Mouse (Mus musculus): Measurements from ENCODE around the gene Serpinb9c. TPM values are rescaled to one million over a fixed set of nuclear protein-coding genes. Genes with fewer than 3 reads are reported as not detected.
"Not testable (repeated sequence)": the region's sequence is repeated elsewhere in the genome, so short reads cannot be mapped to it uniquely, and the experiment has no call there.

Serpinb9c gene
- 0.74 TPM for polyA plus RNA-seq (2021)

DNA sequence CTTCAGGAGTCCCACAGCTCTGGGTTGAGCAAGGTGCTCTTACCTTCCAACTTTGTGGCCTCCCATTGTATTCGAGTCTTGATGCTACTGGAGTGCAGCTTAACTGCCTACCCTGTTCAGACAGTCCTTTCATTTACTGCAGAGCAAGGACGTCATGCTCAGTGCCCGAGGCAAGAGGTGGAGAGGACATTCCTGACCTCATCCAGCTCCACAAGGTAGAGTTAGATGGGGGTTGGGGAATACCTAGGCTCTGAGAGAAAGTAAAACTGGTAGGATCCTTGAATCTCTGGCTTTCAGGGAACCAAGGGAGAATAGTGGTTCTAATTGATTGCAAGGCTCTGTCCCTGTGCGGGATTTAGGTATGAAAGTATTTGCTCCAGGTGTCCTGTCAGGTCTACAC lies at the start of gene Serpinb9c:
Gene Serpinb9c (minus strand): TSS at position 101 of the 400 bp plus-strand sequence.
- no peak for TF ChIP-seq CTCF (IDR thresholded peaks at IDR 0.05)
- CTCF ChIA-PET: no interaction called here
- no peak for DNase-seq (ENCODE audit: low read depth, low spot score)
- ATAC-seq: no peak
- in situ Hi-C loops (cut with MboI; ENCODE audit: low pct_unique_long_range_greater_than_20kb): loop anchor here (5.0 kb wide), 1 partner anchor 42 kb away; no protein-coding TSS in a partner anchor
- POLR2A ChIA-PET: no interaction called here
- H3K27me3 ChIP-seq: peaks cover 2% of the 10 kb centered on the region

DNA sequence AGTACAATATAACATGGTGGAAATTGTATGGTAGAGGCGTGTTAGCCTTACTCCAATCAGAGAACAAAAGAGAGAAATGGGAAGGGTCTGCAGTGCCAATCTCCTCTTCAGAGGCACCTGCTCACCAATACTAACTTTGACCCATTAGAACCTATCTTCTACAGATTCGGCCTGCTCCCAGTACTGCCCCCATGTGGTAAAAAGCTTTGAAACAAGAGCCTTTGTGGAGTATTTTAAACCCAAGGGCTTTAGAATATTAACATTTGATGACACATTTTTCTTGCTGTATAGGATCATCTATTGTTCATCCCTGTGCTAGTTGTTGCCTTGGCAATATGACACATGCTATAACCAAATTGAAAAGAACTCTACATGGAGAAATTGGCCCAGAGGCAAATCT lies 40.2 kb upstream of the Serpinb9c start:
- POLR2A ChIA-PET: no interaction called here
- CTCF ChIA-PET: no interaction called here
- TF ChIP-seq CTCF (IDR thresholded peaks at IDR 0.05): peak; percentile 23
- DNase-seq (ENCODE audit: low read depth, low spot score) (no peak), ATAC-seq (no peak)
- H3K27me3 ChIP-seq: no peaks in the 10 kb centered on the region
- in situ Hi-C loops (cut with MboI; ENCODE audit: low pct_unique_long_range_greater_than_20kb): no loop called here

DNA sequence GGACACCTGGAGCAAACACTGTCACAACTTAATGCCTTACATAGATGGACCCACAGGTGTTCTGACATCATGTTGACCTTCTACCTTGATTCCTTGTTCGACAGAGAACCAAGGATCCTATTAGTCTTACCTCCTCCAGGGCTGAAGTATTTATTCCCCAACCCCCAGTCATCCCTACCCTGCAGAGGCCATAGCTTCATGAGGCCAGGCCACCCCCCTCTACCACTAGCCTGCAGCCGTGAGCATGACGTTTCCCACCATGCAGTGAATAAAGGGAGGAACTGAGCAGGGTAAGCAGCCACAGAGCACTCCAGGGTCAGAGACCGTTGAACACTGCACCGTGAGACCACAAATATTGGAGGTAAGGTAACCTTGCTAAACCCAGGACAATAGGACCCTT lies 33.1 kb upstream of the Serpinb9c start, which contains the start of gene Serpinb9d:
Gene Serpinb9d (plus strand): TSS at position 301 of the 400 bp plus-strand sequence.
- in situ Hi-C loops (cut with MboI; ENCODE audit: low pct_unique_long_range_greater_than_20kb): no loop called here
- no peaks in the 10 kb centered on the region for H3K27me3 ChIP-seq
- DNase-seq (ENCODE audit: low read depth, low spot score) (no peak), ATAC-seq (no peak)
- ChIA-PET CTCF (no interaction called here), POLR2A (no interaction called here)
- no peak for TF ChIP-seq CTCF (IDR thresholded peaks at IDR 0.05)

DNA sequence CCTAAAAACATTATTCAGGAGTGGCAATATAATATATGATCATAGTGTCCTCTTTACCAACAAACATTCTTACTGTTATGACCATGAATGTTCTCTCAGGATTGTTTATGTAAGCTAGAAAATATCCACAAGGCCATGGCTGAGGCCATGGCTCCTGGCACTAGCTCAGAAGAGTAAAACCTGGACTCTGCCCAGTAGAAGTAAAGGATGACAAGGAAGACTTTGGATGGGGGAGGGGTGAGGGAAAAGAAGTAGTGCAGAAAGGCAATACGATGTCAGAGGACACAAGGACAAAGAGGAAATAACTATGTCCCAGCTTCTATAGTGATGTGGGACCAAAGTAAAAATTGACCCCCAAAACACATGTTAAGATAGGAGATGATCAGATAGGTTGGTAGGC lies 30.9 kb upstream of the Serpinb9c start:
- POLR2A ChIA-PET; ATAC-seq; H3K27me3 ChIP-seq; in situ Hi-C loops (cut with MboI; ENCODE audit: low pct_unique_long_range_greater_than_20kb); DNase-seq (ENCODE audit: low read depth, low spot score): not testable (repeated sequence)
- CTCF ChIA-PET: interaction anchor here (0.7 kb wide), 1 partner anchor 12 kb away, joined by 3 read pairs; no protein-coding TSS in a partner anchor

DNA sequence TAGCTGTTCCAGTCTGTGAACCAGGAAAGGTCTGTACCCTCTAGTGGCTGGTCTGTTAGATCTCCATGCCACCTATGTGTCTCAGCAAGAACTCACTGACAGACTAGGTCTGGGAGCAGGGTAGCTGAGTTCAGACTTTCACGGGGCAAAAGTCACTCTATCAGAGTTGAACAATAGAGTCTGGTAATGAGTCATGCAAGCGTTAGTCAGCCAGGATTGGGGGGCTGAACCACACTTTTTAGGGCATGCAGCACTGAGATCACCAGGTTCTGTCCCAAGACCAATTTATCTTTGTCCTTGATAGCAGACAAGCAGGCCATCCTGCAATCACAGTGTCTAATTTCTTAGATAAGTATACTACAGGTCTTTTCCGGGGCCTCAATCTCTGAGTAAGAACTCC lies 18.1 kb downstream of the Serpinb9c start:
- in situ Hi-C loops (cut with MboI; ENCODE audit: low pct_unique_long_range_greater_than_20kb): no loop called here
- POLR2A ChIA-PET: no interaction called here

DNA sequence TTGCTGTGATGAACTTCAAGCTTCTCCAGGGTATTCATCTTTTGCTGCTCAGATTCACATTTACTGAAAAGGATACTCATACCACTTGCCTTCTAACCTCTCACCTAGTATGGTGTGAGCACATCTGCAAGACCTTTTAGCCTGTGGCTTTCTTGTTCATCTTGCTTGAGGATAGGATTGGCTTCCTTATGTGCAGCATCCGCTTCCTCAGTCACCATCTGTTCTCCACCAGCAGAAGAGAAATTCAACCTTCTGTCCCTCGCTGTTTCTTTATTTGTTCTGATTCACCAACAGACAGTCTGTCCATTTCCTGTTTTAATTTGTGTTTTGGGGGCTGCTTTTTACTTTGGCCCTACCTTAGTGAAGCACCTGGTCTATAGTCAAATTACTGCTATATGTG lies 21.8 kb downstream of the Serpinb9c start:
- CTCF ChIA-PET: no interaction called here
- TF ChIP-seq CTCF (IDR thresholded peaks at IDR 0.05): no peak
- in situ Hi-C loops (cut with MboI; ENCODE audit: low pct_unique_long_range_greater_than_20kb): no loop called here
- DNase-seq (ENCODE audit: low read depth, low spot score) (no peak), ATAC-seq (no peak)
- H3K27me3 ChIP-seq: no peaks in the 10 kb centered on the region
- POLR2A ChIA-PET: no interaction called here

More for the DNA sequence above, 18.1 kb downstream of the Serpinb9c start:
- no peak for TF ChIP-seq CTCF (IDR thresholded peaks at IDR 0.05)
- no peak for ATAC-seq
- CTCF ChIA-PET: no interaction called here
- DNase-seq (ENCODE audit: low read depth, low spot score): no peak
- H3K27me3 ChIP-seq: no peaks in the 10 kb centered on the region

DNA sequence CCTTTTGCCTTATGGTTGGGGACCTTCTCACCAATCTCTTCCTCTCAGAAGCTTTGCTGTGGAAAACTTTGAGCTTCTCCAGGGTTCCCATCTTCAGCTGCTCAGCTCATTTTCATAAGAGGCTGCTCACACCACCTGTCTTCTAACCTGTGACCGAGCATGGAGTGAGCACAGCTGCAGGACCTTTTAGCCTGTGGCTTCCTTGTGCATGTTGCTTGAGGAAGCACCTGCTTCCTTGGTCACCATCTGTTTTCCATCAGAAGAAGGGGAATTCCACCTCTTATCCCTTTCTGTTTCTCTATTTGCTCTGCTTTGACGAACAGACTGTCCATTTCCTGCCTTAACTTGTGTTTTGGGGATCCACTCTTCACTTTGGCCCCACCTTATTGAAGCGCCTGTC lies 46.5 kb downstream of the Serpinb9c start:
- no peaks in the 10 kb centered on the region for H3K27me3 ChIP-seq
- CTCF ChIA-PET: interaction anchor here (1.1 kb wide), 1 partner anchor 11 kb away, joined by 4 read pairs; no protein-coding TSS in a partner anchor
- in situ Hi-C loops (cut with MboI; ENCODE audit: low pct_unique_long_range_greater_than_20kb): no loop called here
- POLR2A ChIA-PET: no interaction called here
- DNase-seq (ENCODE audit: low read depth, low spot score): no peak
- no peak for TF ChIP-seq CTCF (IDR thresholded peaks at IDR 0.05)
- no peak for ATAC-seq

DNA sequence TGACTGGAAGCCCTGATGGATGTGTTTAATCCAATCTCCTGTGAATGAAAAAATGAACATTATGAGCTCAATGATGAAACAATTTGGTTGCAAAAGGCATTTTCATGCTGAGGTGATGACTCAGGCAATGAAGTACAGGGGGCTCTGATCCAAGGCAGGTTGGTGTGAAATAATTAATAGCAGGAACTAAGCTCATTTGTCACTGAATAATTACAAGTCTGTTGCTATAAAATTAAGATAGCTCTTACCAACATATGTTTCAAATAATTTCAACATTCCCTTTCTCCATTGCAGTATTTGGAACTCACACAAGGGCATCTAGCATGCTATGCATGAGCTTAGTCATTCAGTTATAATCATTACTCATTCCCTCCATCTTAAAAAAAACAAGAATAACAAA lies 53.9 kb downstream of the Serpinb9c start:
- ChIA-PET POLR2A (interaction anchor here (0.6 to 0.7 kb wide), 2 partner anchors 14 to 90 kb away, joined by 3 to 5 read pairs; no protein-coding TSS in a partner anchor), CTCF (no interaction called here)
- no peak for DNase-seq (ENCODE audit: low read depth, low spot score)

More for the DNA sequence above, 53.9 kb downstream of the Serpinb9c start:
- in situ Hi-C loops (cut with MboI; ENCODE audit: low pct_unique_long_range_greater_than_20kb): no loop called here
- H3K27me3 ChIP-seq: no peaks in the 10 kb centered on the region
- no peak for ATAC-seq
- no peak for TF ChIP-seq CTCF (IDR thresholded peaks at IDR 0.05)

Other genes starting within 250 kb of the Serpinb9c start
- 91.5 TPM for gene Serpinb6b, start 194.5 kb downstream of the Serpinb9c start, polyA plus RNA-seq (2021)
- 69.0 TPM for gene Serpinb9, start 156.5 kb downstream of the Serpinb9c start, polyA plus RNA-seq (2021)
- gene Serpinb9b, start 132.3 kb downstream of the Serpinb9c start, polyA plus RNA-seq (2021): 8.2 TPM
- 5.1 TPM for gene Serpinb1b, start 81.2 kb downstream of the Serpinb9c start, polyA plus RNA-seq (2021)
- gene Serpinb9d, start 33.2 kb upstream of the Serpinb9c start, polyA plus RNA-seq (2021): 1.7 TPM
- gene Serpinb9e, start 89.9 kb upstream of the Serpinb9c start, polyA plus RNA-seq (2021): 0.87 TPM
- gene Serpinb9f, start 164.3 kb upstream of the Serpinb9c start, polyA plus RNA-seq (2021): 0.33 TPM
- 0.28 TPM for gene Gm11397, start 236.0 kb upstream of the Serpinb9c start, polyA plus RNA-seq (2021)

Data from Patski (cell line).